Mouse (Mus musculus): ENCODE results near the gene Sh2d3c. TPM values are rescaled to one million over a fixed set of nuclear protein-coding genes. Genes with fewer than 3 reads are reported as not detected.

The Sh2d3c gene
- polyA plus RNA-seq (2015; fragmentation: Nextera tagmentation; extraction: Ambion mirVana), result 27.3 and 27.6 TPM in 2 replicates

- Histone ChIP-seq H3K4me2 (replicated peaks) (peak within 1 kb of the TSS; percentile 34), H3K36me3 (no peaks in the 10 kb centered on the region), H3K27ac (replicated peaks) (peak within 1 kb of the TSS; percentile 17), H3K9ac (no peak within 1 kb of the TSS), H3K4me3 (replicated peaks) (peak within 1 kb of the TSS; percentile 25), H3K27me3 (no peaks in the 10 kb centered on the region), H3K9me3 (replicated peaks) (no peaks in the 10 kb centered on the region), H3K4me1 (peaks cover 26% of the 10 kb centered on the region)
- peak; percentile 64; the same call in 1 of the 2 replicates for ATAC-seq (ENCODE audit: insufficient number of reproducible peaks, low FRiP score, low TSS enrichment, low read depth)
- WGBS, result 32% methylated on average over 8 of the region's 8 CpGs
Measured at GRCm38 (mm10) chr2:32720681-32721229, at the start of gene Sh2d3c. TSS of gene Sh2d3c (plus strand) at chr2:32721055.

- WGBS, result 89% methylated on average over 9 of the region's 9 CpGs
- H3K27ac ChIP-seq (replicated peaks), result no peak overlapping the region
Measured at GRCm38 (mm10) chr2:32671147-32671546, 49.7 kb upstream of the Sh2d3c start.

GRCm38 (mm10) chr2:32671907-32672595 lies 48.8 kb upstream of the Sh2d3c start:
- no peak overlapping the region for H3K9ac ChIP-seq
- H3K4me2 ChIP-seq (replicated peaks), result no peak overlapping the region
- peaks cover 55% of the 10 kb centered on the region for H3K36me3 ChIP-seq
- H3K9me3 ChIP-seq (replicated peaks), result 0 out of 2 replicates have a peak, but pooled peaks cover 3% of the 10 kb centered on the region
- H3K4me1 ChIP-seq, result 0 out of 2 replicates have a peak, but pooled peaks cover 4% of the 10 kb centered on the region
- H3K27me3 ChIP-seq, result no peaks in the 10 kb centered on the region
- whole genome bisulfite sequencing, result 67% methylated on average over 9 of the region's 9 CpGs
- H3K27ac ChIP-seq (replicated peaks), result no peak overlapping the region
- no peak overlapping the region for H3K4me3 ChIP-seq (replicated peaks)
- no peak for ATAC-seq (ENCODE audit: insufficient number of reproducible peaks, low FRiP score, low TSS enrichment, low read depth)

More at GRCm38 (mm10) chr2:32671147-32671546, 49.7 kb upstream of the Sh2d3c start:
- ATAC-seq (ENCODE audit: insufficient number of reproducible peaks, low FRiP score, low TSS enrichment, low read depth), result no peak
- no peaks in the 10 kb centered on the region for H3K27me3 ChIP-seq
- 0 out of 2 replicates have a peak, but pooled peaks cover 4% of the 10 kb centered on the region for H3K4me1 ChIP-seq
- no peak overlapping the region for H3K9ac ChIP-seq
- H3K4me2 ChIP-seq (replicated peaks), result no peak overlapping the region
- H3K9me3 ChIP-seq (replicated peaks), result 0 out of 2 replicates have a peak, but pooled peaks cover 1% of the 10 kb centered on the region
- H3K36me3 ChIP-seq, result peaks cover 54% of the 10 kb centered on the region
- H3K4me3 ChIP-seq (replicated peaks), result no peak overlapping the region

- no peak for ATAC-seq (ENCODE audit: insufficient number of reproducible peaks, low FRiP score, low TSS enrichment, low read depth)
- H3K27ac ChIP-seq (replicated peaks), result no peak overlapping the region
- H3K36me3 ChIP-seq, result peaks cover 67% of the 10 kb centered on the region
- no peak overlapping the region for H3K4me3 ChIP-seq (replicated peaks)
- H3K4me1 ChIP-seq, result 0 out of 2 replicates have a peak, but pooled peaks cover 4% of the 10 kb centered on the region
- H3K4me2 ChIP-seq (replicated peaks), result no peak overlapping the region
- no peaks in the 10 kb centered on the region for H3K27me3 ChIP-seq
- 70% methylated on average over 16 of the region's 16 CpGs for WGBS
- no peak overlapping the region for H3K9ac ChIP-seq
- H3K9me3 ChIP-seq (replicated peaks), result 0 out of 2 replicates have a peak, but pooled peaks cover 3% of the 10 kb centered on the region
Measured at GRCm38 (mm10) chr2:32673176-32673917, 47.5 kb upstream of the Sh2d3c start.

GRCm38 (mm10) chr2:32676821-32677220 lies 44.0 kb upstream of the Sh2d3c start:
- no peak overlapping the region for H3K9ac ChIP-seq
- no peak overlapping the region for H3K27ac ChIP-seq (replicated peaks)
- H3K4me2 ChIP-seq (replicated peaks), result no peak overlapping the region
- WGBS, result 88% methylated on average over 3 of the region's 3 CpGs
- H3K27me3 ChIP-seq, result no peaks in the 10 kb centered on the region
- H3K4me1 ChIP-seq, result peaks cover 25% of the 10 kb centered on the region
- ATAC-seq (ENCODE audit: insufficient number of reproducible peaks, low FRiP score, low TSS enrichment, low read depth), result no peak
- H3K4me3 ChIP-seq (replicated peaks), result no peak overlapping the region
- H3K36me3 ChIP-seq, result peaks cover 62% of the 10 kb centered on the region
- 0 out of 2 replicates have a peak, but pooled peaks cover 3% of the 10 kb centered on the region for H3K9me3 ChIP-seq (replicated peaks)

- no peak for ATAC-seq (ENCODE audit: insufficient number of reproducible peaks, low FRiP score, low TSS enrichment, low read depth)
- Histone ChIP-seq H3K9ac (no peak overlapping the region), H3K4me2 (replicated peaks) (no peak overlapping the region), H3K27ac (replicated peaks) (no peak overlapping the region), H3K36me3 (peaks cover 57% of the 10 kb centered on the region), H3K4me1 (peaks cover 28% of the 10 kb centered on the region), H3K9me3 (replicated peaks) (0 out of 2 replicates have a peak, but pooled peaks cover 3% of the 10 kb centered on the region), H3K4me3 (replicated peaks) (no peak overlapping the region), H3K27me3 (no peaks in the 10 kb centered on the region)
- whole genome bisulfite sequencing, result 84% methylated on average over 7 of the region's 7 CpGs
Measured at GRCm38 (mm10) chr2:32677683-32678082, 43.2 kb upstream of the Sh2d3c start.

- no peak overlapping the region for H3K4me2 ChIP-seq (replicated peaks)
- peaks cover 24% of the 10 kb centered on the region for H3K4me1 ChIP-seq
- H3K36me3 ChIP-seq, result peaks cover 61% of the 10 kb centered on the region
- no peaks in the 10 kb centered on the region for H3K27me3 ChIP-seq
- 31% methylated on average over 7 of the region's 7 CpGs for WGBS
- H3K9ac ChIP-seq, result no peak overlapping the region
- ATAC-seq (ENCODE audit: insufficient number of reproducible peaks, low FRiP score, low TSS enrichment, low read depth), result peak; percentile 44; the same call in 1 of the 2 replicates
- H3K9me3 ChIP-seq (replicated peaks), result 0 out of 2 replicates have a peak, but pooled peaks cover 3% of the 10 kb centered on the region
- peak overlapping the region; percentile 45 for H3K27ac ChIP-seq (replicated peaks)
- no peak overlapping the region for H3K4me3 ChIP-seq (replicated peaks)
Measured at GRCm38 (mm10) chr2:32680051-32680451, 40.8 kb upstream of the Sh2d3c start.

GRCm38 (mm10) chr2:32680961-32681650 lies 39.7 kb upstream of the Sh2d3c start:
- H3K4me2 ChIP-seq (replicated peaks), result no peak overlapping the region
- H3K4me1 ChIP-seq, result peaks cover 24% of the 10 kb centered on the region
- 79% methylated on average over 19 of the region's 19 CpGs for WGBS
- H3K36me3 ChIP-seq, result peaks cover 61% of the 10 kb centered on the region
- H3K27ac ChIP-seq (replicated peaks), result peak overlapping the region; percentile 45
- no peaks in the 10 kb centered on the region for H3K27me3 ChIP-seq
- no peak overlapping the region for H3K4me3 ChIP-seq (replicated peaks)
- 0 out of 2 replicates have a peak, but pooled peaks have one; percentile 8 for ATAC-seq (ENCODE audit: insufficient number of reproducible peaks, low FRiP score, low TSS enrichment, low read depth)
- H3K9ac ChIP-seq, result no peak overlapping the region
- H3K9me3 ChIP-seq (replicated peaks), result 0 out of 2 replicates have a peak, but pooled peaks cover 2% of the 10 kb centered on the region

GRCm38 (mm10) chr2:32681754-32682153 lies 39.1 kb upstream of the Sh2d3c start:
- 36% methylated on average over 6 of the region's 6 CpGs for WGBS
- no peak for ATAC-seq (ENCODE audit: insufficient number of reproducible peaks, low FRiP score, low TSS enrichment, low read depth)
- peaks cover 66% of the 10 kb centered on the region for H3K36me3 ChIP-seq

GRCm38 (mm10) chr2:32682721-32683417 lies 38.0 kb upstream of the Sh2d3c start:
- H3K27me3 ChIP-seq, result no peaks in the 10 kb centered on the region
- WGBS, result 77% methylated on average over 14 of the region's 14 CpGs
- no peak overlapping the region for H3K4me3 ChIP-seq (replicated peaks)
- H3K4me1 ChIP-seq, result peaks cover 27% of the 10 kb centered on the region
- no peaks in the 10 kb centered on the region for H3K9me3 ChIP-seq (replicated peaks)
- H3K4me2 ChIP-seq (replicated peaks), result no peak overlapping the region
- peaks cover 70% of the 10 kb centered on the region for H3K36me3 ChIP-seq
- ATAC-seq (ENCODE audit: insufficient number of reproducible peaks, low FRiP score, low TSS enrichment, low read depth), result no peak
- H3K27ac ChIP-seq (replicated peaks), result no peak overlapping the region
- H3K9ac ChIP-seq, result no peak overlapping the region

More at GRCm38 (mm10) chr2:32681754-32682153, 39.1 kb upstream of the Sh2d3c start:
- Histone ChIP-seq H3K27me3 (no peaks in the 10 kb centered on the region), H3K4me1 (peaks cover 27% of the 10 kb centered on the region), H3K9ac (no peak overlapping the region), H3K27ac (replicated peaks) (peak overlapping the region; percentile 45), H3K4me2 (replicated peaks) (no peak overlapping the region), H3K4me3 (replicated peaks) (no peak overlapping the region), H3K9me3 (replicated peaks) (no peaks in the 10 kb centered on the region)

Data from embryonic facial prominence, embryonic 15.5 days (tissue).